Mouse (Mus musculus): Measurements from ENCODE around the gene Cpne6.

Gene Cpne6

GRCm38 (mm10) chr14:55497449-55497821 is 12.8 kb upstream of the Cpne6 start:
- DNase-seq (ENCODE audit: extremely low read depth, low read depth), result peak; percentile 51

GRCm38 (mm10) chr14:55505612-55506011 is 4.6 kb upstream of the Cpne6 start:
- DNase-seq (ENCODE audit: extremely low read depth, low read depth), result no peak

GRCm38 (mm10) chr14:55507801-55508200 is 2.4 kb upstream of the Cpne6 start:
- no peak for DNase-seq (ENCODE audit: extremely low read depth, low read depth)

DNA sequence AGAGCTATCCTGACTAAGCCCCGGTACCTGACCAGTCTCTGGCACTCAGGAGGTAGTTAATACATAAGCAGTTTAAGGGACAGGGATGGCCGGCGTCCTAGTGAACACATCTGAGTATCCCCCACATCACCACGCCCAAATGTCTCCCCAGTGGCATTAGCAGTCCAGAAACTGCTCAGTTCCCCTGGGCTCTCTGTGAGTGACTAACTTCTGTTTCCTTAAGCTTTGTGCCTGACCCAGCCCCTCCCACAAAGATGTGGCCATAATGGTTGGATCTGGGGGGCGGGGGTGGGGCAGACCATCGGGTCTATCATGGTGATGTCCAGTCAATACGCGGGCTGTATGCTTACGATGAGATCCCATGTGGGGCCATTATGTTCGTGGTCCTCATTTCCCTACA is 705 bp upstream of the Cpne6 start:
- no peak for DNase-seq (ENCODE audit: extremely low read depth, low read depth)

GRCm38 (mm10) chr14:55511037-55511436 is 792 bp downstream of the Cpne6 start:
- DNase-seq (ENCODE audit: extremely low read depth, low read depth), result no peak

DNA sequence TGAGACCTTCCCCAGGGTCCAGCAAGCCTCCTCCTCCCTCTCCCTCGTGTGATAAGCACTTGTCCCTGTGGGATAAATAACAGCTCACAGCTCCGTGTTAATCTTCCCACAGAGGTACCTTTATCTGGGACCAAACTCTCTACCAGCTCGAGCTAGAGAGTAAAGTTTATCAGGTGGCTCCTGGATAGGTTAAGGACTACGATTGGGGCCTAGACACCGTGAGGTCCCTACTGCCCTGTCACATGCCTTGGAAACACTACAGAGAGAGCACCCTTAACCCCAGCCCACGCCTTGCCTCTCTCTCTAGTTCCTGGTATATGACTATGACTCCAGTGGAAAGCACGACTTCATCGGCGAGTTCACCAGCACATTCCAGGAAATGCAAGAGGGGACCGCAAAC is 3.7 kb downstream of the Cpne6 start:
- DNase-seq (ENCODE audit: extremely low read depth, low read depth), result no peak

DNA sequence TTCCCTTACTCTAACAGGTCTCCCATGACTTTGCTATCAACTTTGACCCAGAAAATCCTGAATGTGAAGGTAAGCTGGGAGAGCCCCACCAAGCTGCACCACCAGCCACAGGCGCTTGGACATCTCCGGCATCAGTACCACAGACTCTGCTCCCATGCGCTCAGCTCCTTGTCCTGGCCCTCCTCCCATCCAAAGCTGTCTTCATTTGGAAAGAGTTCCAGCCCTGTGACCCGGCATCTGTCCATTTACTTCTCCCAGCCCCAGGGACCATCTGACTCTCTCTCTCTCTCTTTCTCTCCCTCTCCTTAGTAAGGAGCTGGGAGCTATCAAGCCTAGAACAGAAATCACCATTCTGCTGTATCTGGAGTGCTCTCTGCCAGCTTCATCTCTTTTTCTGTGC is 5.6 kb downstream of the Cpne6 start:
- no peak for DNase-seq (ENCODE audit: extremely low read depth, low read depth)

- no peak for DNase-seq (ENCODE audit: extremely low read depth, low read depth)
Observed at GRCm38 (mm10) chr14:55518897-55519296, 8.7 kb downstream of the Cpne6 start.

DNA sequence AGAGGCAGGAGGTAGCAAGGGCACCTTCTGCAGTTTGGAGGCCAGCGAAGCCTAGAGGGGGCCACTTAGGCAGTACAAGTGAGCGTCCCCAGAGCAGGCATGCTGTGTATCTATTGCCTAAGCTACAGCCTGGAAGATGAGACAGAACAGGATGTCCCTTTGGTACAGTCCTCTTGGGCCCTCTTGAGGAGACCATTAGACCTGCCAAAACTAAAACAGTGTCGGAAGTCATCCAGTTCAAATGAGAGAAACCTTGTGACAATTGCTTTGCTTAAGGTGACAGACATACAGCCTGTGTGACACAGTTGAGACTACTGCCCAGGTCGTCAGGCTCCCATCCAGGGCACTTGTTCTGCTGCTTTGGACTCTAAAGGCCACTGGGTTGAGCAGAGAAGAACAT is 9.4 kb downstream of the Cpne6 start:
- no peak for DNase-seq (ENCODE audit: extremely low read depth, low read depth)

DNA sequence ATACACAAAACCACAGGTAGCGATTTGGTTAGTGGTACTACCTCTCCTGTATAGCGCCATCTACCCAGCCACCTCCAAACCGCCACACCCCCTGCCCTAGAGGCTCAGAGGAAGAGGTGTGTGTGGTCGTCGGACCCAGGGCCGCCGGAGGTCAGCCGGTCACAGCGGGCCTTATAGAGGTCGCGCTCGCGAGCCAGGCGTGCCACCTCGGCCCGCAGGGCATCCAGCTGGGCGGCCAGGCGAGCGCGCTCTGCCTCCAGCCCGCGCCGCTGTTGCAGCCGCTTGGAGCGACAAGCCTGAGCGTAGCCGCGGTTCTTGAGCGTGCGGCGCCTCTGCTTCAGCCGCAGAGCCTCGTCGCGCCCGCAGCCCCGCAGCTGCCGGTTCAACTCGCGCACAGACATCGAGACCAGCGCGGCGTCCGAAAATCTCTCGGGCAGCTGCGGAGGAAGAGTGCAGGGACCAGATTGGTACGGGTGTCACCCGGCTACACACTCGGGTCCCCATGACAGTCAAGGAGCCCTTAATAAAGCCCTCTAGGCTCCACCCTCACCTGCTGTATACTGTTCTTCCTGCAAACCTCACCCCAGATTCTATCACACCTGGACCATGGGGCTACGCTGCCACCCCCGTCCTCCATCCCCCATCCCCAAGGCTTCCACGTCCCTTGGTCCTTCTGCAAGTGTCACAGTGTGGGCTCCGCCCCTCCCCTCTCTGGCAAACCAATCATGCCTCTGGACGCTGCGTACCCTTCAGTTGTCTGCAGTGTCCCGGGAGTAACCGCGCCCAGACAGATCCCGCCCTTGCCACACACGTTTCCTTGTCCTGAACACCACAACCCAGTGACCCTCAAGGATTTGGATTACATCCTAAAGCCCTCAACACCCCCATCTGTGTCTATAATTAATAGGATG is 10.5 kb downstream of the Cpne6 start:
- DNase-seq (ENCODE audit: extremely low read depth, low read depth), result no peak

GRCm38 (mm10) chr14:55524062-55524461 is 13.8 kb downstream of the Cpne6 start:
- DNase-seq (ENCODE audit: extremely low read depth, low read depth), result no peak

DNA sequence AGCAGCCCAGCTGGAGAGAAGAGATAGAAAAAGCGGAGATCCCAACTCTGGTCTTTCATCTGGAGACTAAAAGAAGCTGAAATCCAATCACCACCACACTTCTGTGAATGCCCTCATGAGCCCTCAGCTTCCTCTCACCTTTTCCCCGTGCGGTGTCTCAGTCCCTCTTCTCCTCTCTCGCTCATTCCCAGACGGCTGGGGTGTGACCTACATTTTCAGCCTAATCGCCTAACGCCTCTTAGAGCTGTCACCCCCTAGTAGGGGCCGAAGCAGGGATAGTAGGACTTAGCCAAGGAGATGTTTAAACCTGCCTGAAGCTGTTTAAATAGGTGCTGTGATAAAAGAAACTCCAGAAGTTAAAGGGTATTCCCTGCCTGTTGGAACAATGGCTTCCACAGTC is 14.5 kb downstream of the Cpne6 start, which contains the start of gene Nrl:
Gene Nrl, minus strand, starts transcription at position 197 of the 400 bp plus-strand sequence.
- DNase-seq (ENCODE audit: extremely low read depth, low read depth), result no peak

DNA sequence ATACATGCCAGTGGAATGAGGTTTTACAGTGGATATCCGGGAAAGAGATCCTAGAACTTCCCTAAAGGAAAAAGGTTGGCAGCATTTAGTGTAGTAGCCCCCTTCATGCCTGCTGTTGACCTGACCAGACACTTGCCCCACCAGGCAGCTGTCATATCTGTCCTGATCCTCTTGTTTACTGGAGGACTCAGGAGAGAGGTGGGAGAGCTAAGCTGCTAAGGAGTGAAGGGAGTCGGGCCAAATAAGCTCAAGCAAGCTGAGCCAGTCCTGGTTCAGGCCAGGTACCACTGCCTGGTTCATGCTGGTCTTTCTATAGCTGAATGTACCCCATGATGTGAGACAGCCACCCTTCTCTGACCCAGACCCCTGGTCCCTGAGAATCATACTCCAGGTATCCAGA is 16.4 kb downstream of the Cpne6 start:
- DNase-seq (ENCODE audit: extremely low read depth, low read depth), result no peak

DNA sequence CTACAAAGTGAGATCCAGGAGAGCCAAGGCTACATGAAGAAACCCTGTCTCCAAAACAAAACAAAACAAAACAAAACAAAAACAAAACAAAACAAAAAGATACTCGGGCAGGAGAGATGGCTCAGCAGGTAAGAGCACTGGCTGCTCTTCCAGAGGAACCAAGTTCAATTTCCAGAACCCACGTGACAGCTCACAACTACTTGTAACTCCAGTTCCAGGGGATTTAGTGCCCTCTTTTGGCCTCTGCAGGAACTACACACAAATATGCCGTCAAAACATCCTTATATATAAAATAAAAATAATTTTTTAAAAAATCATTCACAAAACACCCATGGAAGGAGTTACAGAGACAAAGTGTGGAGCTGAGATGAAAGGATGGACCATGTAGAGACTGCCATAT is 17.7 kb downstream of the Cpne6 start:
- peak; percentile 58 for DNase-seq (ENCODE audit: extremely low read depth, low read depth)

DNA sequence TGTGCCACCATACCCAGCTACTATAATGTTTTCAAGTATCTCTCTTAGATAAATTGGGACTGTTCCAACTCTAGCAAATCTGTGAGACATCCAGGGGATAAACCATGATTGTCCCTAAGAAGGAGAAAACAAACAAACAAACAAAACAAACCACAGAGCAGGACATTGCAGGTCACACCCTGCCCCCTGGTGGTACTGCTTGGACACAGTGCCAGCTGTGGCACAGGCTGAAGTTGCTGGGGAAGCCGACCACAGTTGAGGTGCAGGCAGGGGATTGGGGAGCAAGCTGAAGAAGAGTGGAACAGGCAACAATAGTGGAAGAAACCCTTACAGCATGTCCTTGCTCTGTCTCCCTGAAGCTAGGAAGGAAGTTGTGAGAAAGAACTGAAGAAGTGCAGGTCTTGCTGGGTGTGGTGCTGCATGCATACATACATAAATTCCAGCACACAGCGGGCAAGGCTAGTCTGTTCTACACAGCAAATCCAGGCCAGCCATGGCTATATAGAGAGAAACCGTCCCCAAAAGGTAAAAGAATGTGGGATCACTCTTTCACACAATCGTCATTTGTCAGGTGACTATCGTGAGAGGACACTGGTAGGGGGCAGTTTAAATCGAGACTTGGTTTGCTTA is 26.0 kb downstream of the Cpne6 start:
- no peak for DNase-seq (ENCODE audit: extremely low read depth, low read depth)

- peak; percentile 93 for DNase-seq (ENCODE audit: extremely low read depth, low read depth)
Observed at GRCm38 (mm10) chr14:55540067-55540786, 30.0 kb downstream of the Cpne6 start, which contains the start of gene Pck2. Pck2 (plus strand) TSS chr14:55540266.

GRCm38 (mm10) chr14:55540787-55541321 is 30.6 kb downstream of the Cpne6 start:
- peak; percentile 83 for DNase-seq (ENCODE audit: extremely low read depth, low read depth)

DNA sequence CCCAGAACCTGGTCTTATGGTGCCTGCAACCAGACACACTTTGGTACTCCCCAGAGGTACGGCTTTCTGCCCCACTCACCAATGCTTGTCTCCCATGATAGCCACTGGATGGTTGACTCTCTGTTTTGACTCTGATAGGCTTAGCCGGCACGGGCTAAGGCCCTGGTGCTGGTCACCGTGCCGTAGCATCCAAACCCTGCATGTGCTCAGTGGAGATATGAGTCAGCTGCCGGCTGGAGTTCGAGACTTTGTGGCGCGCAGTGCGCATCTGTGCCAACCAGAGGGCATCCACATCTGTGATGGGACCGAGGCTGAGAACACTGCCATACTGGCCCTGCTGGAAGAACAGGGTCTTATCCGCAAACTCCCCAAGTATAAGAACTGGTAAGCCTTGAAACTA is 32.0 kb downstream of the Cpne6 start:
- no peak for DNase-seq (ENCODE audit: extremely low read depth, low read depth)

- DNase-seq (ENCODE audit: extremely low read depth, low read depth), result no peak
Observed at GRCm38 (mm10) chr14:55544334-55544733, 34.1 kb downstream of the Cpne6 start.

DNA sequence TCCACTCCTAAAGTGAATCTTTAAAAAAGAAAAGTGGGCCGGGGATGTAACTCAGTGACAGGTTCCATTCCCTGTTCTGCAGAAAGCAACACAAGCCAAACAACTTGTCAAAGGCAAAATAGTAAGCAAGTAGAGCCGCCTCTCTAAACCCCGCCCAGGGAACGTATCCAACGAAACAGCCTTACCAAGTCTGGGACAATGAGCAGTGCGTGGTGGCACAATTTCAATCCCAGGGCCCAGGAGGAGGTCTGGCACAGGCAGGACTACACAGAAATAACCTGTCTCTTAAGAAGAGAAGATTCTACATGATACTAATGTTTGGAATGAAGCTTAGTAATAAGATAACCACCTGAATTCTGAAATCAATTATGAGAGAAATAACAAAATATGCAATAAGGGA is 39.9 kb downstream of the Cpne6 start:
- DNase-seq (ENCODE audit: extremely low read depth, low read depth), result no peak

GRCm38 (mm10) chr14:55551347-55551746 is 41.1 kb downstream of the Cpne6 start:
- DNase-seq (ENCODE audit: extremely low read depth, low read depth), result no peak

DNA sequence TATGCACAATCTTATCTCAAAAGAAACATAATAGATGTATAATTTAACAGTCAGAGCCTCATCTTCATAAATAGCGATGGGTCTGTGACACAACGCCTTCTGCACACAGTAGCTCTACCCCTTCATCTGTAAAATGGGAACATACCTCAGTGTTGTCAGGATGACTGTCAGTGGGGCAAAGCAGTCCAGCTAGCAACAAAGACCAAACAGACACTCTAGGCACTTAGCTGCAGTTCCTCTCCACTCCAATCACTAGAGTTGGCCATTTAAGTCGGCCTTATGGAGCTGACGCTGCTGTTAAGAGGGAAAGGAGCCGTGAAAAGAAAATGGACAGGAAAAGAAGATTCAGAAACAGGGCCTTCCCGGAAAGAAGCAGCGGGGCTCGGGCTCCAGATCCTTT is 41.5 kb downstream of the Cpne6 start:
- no peak for DNase-seq (ENCODE audit: extremely low read depth, low read depth)

Measured in MEL-GATA-1-ER (cell line).